Mouse (Mus musculus): ENCODE results near the gene Gm3854. TPM values are rescaled to one million over a fixed set of nuclear protein-coding genes. Genes with fewer than 3 reads are reported as not detected.
"Not testable (repeated sequence)": the region's sequence is repeated elsewhere in the genome, so short reads cannot be mapped to it uniquely, and the experiment has no call there.

Gm3854 gene
- polyA plus RNA-seq, 1 experiment: not detected

- no peak overlapping the region for H3K27ac ChIP-seq (ENCODE audit: insufficient read depth, low read depth, low read length)
- 19% methylated on average over 9 of the region's 9 CpGs for WGBS
- no peaks in the 10 kb centered on the region for H3K4me1 ChIP-seq (ENCODE audit: control insufficient read depth, insufficient read depth, low read length)
- TF ChIP-seq POLR2A (IDR thresholded peaks at IDR 0.05; ENCODE audit: insufficient read depth, low read depth, low read length) (no peak), CTCF (IDR thresholded peaks at IDR 0.05; ENCODE audit: insufficient read depth, low read depth, low read length) (no peak)
- H3K4me3 ChIP-seq (ENCODE audit: insufficient read depth, low read depth, low read length): no peak overlapping the region
These were observed 17.0 kb downstream of the Gm3854 start for GRCm38 (mm10) chr7:6360477-6361060.

GRCm38 (mm10) chr7:6361756-6362155 lies 18.2 kb downstream of the Gm3854 start:
- 16% methylated on average over 7 of the region's 7 CpGs for WGBS
- no peaks in the 10 kb centered on the region for H3K4me1 ChIP-seq (ENCODE audit: control insufficient read depth, insufficient read depth, low read length)
- TF ChIP-seq POLR2A (IDR thresholded peaks at IDR 0.05; ENCODE audit: insufficient read depth, low read depth, low read length) (no peak), CTCF (IDR thresholded peaks at IDR 0.05; ENCODE audit: insufficient read depth, low read depth, low read length) (no peak)
- peak overlapping the region; percentile 58 for H3K4me3 ChIP-seq (ENCODE audit: insufficient read depth, low read depth, low read length)
- H3K27ac ChIP-seq (ENCODE audit: insufficient read depth, low read depth, low read length): peak overlapping the region; percentile 85

GRCm38 (mm10) chr7:6362268-6363046 lies 18.9 kb downstream of the Gm3854 start:
- TF ChIP-seq POLR2A (IDR thresholded peaks at IDR 0.05; ENCODE audit: insufficient read depth, low read depth, low read length) (peak; percentile 43; the same call in 1 of the 2 replicates), CTCF (IDR thresholded peaks at IDR 0.05; ENCODE audit: insufficient read depth, low read depth, low read length) (no peak)
- Histone ChIP-seq H3K27ac (ENCODE audit: insufficient read depth, low read depth, low read length) (peak overlapping the region; percentile 85), H3K4me3 (ENCODE audit: insufficient read depth, low read depth, low read length) (peak overlapping the region; percentile 58), H3K4me1 (ENCODE audit: control insufficient read depth, insufficient read depth, low read length) (no peaks in the 10 kb centered on the region)
- WGBS: under 1% methylated on average over 38 of the region's 38 CpGs

GRCm38 (mm10) chr7:6363047-6363488 lies 19.5 kb downstream of the Gm3854 start, which contains the start of gene Zfp78:
Gene Zfp78, plus strand, starts transcription at chr7:6363280.
- Histone ChIP-seq H3K27ac (ENCODE audit: insufficient read depth, low read depth, low read length) (peak within 1 kb of the TSS; percentile 85), H3K4me3 (ENCODE audit: insufficient read depth, low read depth, low read length) (peak within 1 kb of the TSS; percentile 58), H3K4me1 (ENCODE audit: control insufficient read depth, insufficient read depth, low read length) (no peaks in the 10 kb centered on the region)
- TF ChIP-seq POLR2A (IDR thresholded peaks at IDR 0.05; ENCODE audit: insufficient read depth, low read depth, low read length) (peak; percentile 72), CTCF (IDR thresholded peaks at IDR 0.05; ENCODE audit: insufficient read depth, low read depth, low read length) (no peak)
- under 1% methylated on average over 23 of the region's 23 CpGs for WGBS

- no peaks in the 10 kb centered on the region for H3K4me1 ChIP-seq (ENCODE audit: control insufficient read depth, insufficient read depth, low read length)
- 78% methylated on average over 1 of the region's 1 CpGs for WGBS
- no peak overlapping the region for H3K4me3 ChIP-seq (ENCODE audit: insufficient read depth, low read depth, low read length)
- H3K27ac ChIP-seq (ENCODE audit: insufficient read depth, low read depth, low read length): no peak overlapping the region
- TF ChIP-seq POLR2A (IDR thresholded peaks at IDR 0.05; ENCODE audit: insufficient read depth, low read depth, low read length) (no peak), CTCF (IDR thresholded peaks at IDR 0.05; ENCODE audit: insufficient read depth, low read depth, low read length) (no peak)
These were observed 21.2 kb downstream of the Gm3854 start for GRCm38 (mm10) chr7:6364761-6365160.

- Histone ChIP-seq H3K4me3 (ENCODE audit: insufficient read depth, low read depth, low read length) (no peak overlapping the region), H3K4me1 (ENCODE audit: control insufficient read depth, insufficient read depth, low read length) (no peaks in the 10 kb centered on the region), H3K27ac (ENCODE audit: insufficient read depth, low read depth, low read length) (no peak overlapping the region)
- WGBS: 85% methylated on average over 5 of the region's 5 CpGs
- TF ChIP-seq CTCF (IDR thresholded peaks at IDR 0.05; ENCODE audit: insufficient read depth, low read depth, low read length) (no peak), POLR2A (IDR thresholded peaks at IDR 0.05; ENCODE audit: insufficient read depth, low read depth, low read length) (no peak)
These were observed 23.6 kb downstream of the Gm3854 start for GRCm38 (mm10) chr7:6367185-6367584.

- not testable (repeated sequence) for H3K4me1 ChIP-seq (ENCODE audit: control insufficient read depth, insufficient read depth, low read length)
- WGBS: 88% methylated on average over 5 of the region's 5 CpGs
These were observed 24.6 kb downstream of the Gm3854 start for GRCm38 (mm10) chr7:6368146-6368545.

GRCm38 (mm10) chr7:6369460-6369859 lies 25.9 kb downstream of the Gm3854 start:
- H3K4me3 ChIP-seq (ENCODE audit: insufficient read depth, low read depth, low read length): no peak overlapping the region
- WGBS: 86% methylated on average over 3 of the region's 3 CpGs
- TF ChIP-seq CTCF (IDR thresholded peaks at IDR 0.05; ENCODE audit: insufficient read depth, low read depth, low read length): no peak
- no peak for TF ChIP-seq POLR2A (IDR thresholded peaks at IDR 0.05; ENCODE audit: insufficient read depth, low read depth, low read length)
- H3K27ac ChIP-seq (ENCODE audit: insufficient read depth, low read depth, low read length): no peak overlapping the region
- no peaks in the 10 kb centered on the region for H3K4me1 ChIP-seq (ENCODE audit: control insufficient read depth, insufficient read depth, low read length)

More at GRCm38 (mm10) chr7:6368146-6368545, 24.6 kb downstream of the Gm3854 start:
- H3K4me3 ChIP-seq (ENCODE audit: insufficient read depth, low read depth, low read length); H3K27ac ChIP-seq (ENCODE audit: insufficient read depth, low read depth, low read length): not testable (repeated sequence)

- H3K4me1 ChIP-seq (ENCODE audit: control insufficient read depth, insufficient read depth, low read length): no peaks in the 10 kb centered on the region
- no peak for TF ChIP-seq POLR2A (IDR thresholded peaks at IDR 0.05; ENCODE audit: insufficient read depth, low read depth, low read length)
- H3K27ac ChIP-seq (ENCODE audit: insufficient read depth, low read depth, low read length): no peak overlapping the region
- H3K4me3 ChIP-seq (ENCODE audit: insufficient read depth, low read depth, low read length): no peak overlapping the region
- WGBS: 93% methylated on average over 3 of the region's 3 CpGs
These were observed 29.4 kb downstream of the Gm3854 start for GRCm38 (mm10) chr7:6372993-6373392.
